Mouse (Mus musculus) hindbrain, embryonic 12.5 days (tissue): Measurements from ENCODE around the gene Pdzd2. TPM values are rescaled to one million over a fixed set of nuclear protein-coding genes. Genes with fewer than 3 reads are reported as not detected.

Experiments
- ATAC-seq: fragments of 200-750 bp; cut with Nextera tagmentation; 2 replicates; pipeline ENCODE4 v1.8.0; 2017; ENCODE audit warnings: moderate TSS enrichment; ENCODE audit not compliant: low FRiP score
- H3K27ac ChIP-seq: fragments of 300-500 bp; sonication (generic); 2 replicates; pipeline ENCODE4 v1.5.1; 2016; ENCODE audit warnings: mild to moderate bottlenecking
- H3K27me3 ChIP-seq: fragments of 300-500 bp; sonication (generic); 2 replicates; pipeline ENCODE4 v1.6.1; 2016; ENCODE audit warnings: mild to moderate bottlenecking
- H3K36me3 ChIP-seq: fragments of 300-500 bp; sonication (generic); 2 replicates; pipeline ENCODE4 v1.6.1; 2016; ENCODE audit warnings: mild to moderate bottlenecking
- H3K4me1 ChIP-seq: fragments of 300-500 bp; sonication (generic); 2 replicates; pipeline ENCODE4 v1.6.1; 2016
- H3K4me2 ChIP-seq: fragments of 300-500 bp; sonication (generic); replicated peaks from 2 replicates; pipeline ENCODE4 v1.6.1; 2016; ENCODE audit warnings: mild to moderate bottlenecking
- H3K4me3 ChIP-seq: fragments of 300-500 bp; sonication (generic); 2 replicates; pipeline ENCODE4 v1.5.1; 2016; ENCODE audit warnings: mild to moderate bottlenecking
- H3K9ac ChIP-seq: fragments of 300-500 bp; sonication (generic); 2 replicates; pipeline ENCODE4 v1.6.1; 2016; ENCODE audit warnings: mild to moderate bottlenecking, moderate library complexity
- H3K9me3 ChIP-seq: fragments of 300-500 bp; sonication (generic); replicated peaks from 2 replicates; pipeline ENCODE4 v1.6.1; 2016; ENCODE audit warnings: mild to moderate bottlenecking
- WGBS: fragments of 180-500 bp; shearing (Covaris S2); methylation state at CpG from one replicate; pipeline ENCODE4 v1.1.7; 2016; 5-methylcytosine and 5-hydroxymethylcytosine counted together
- polyA plus RNA-seq: library from polyadenylated mRNA; unstranded; fragments of >200 nt; fragmentation: Nextera tagmentation; extraction: Ambion mirVana; gene quantifications from 2 replicates; pipeline ENCODE4 v1.2.1, GENCODE M21; 2016

Gene Pdzd2
- polyA plus RNA-seq, 1 experiment from 2014 or later, result 8.7 TPM

- Histone ChIP-seq H3K36me3 (no peaks in the 10 kb centered on the region), H3K4me2 (no peak overlapping the region), H3K9ac (no peak overlapping the region), H3K27me3 (no peaks in the 10 kb centered on the region), H3K9me3 (no peaks in the 10 kb centered on the region), H3K4me3 (no peak overlapping the region), H3K27ac (no peak overlapping the region), H3K4me1 (0 out of 2 replicates have a peak, but pooled peaks cover 4% of the 10 kb centered on the region)
- no peak for ATAC-seq
- 78% methylated on average over 7 of the region's 7 CpGs for WGBS
Observed at GRCm38 (mm10) chr15:12473596-12473995, 266.1 kb downstream of the Pdzd2 start.

DNA sequence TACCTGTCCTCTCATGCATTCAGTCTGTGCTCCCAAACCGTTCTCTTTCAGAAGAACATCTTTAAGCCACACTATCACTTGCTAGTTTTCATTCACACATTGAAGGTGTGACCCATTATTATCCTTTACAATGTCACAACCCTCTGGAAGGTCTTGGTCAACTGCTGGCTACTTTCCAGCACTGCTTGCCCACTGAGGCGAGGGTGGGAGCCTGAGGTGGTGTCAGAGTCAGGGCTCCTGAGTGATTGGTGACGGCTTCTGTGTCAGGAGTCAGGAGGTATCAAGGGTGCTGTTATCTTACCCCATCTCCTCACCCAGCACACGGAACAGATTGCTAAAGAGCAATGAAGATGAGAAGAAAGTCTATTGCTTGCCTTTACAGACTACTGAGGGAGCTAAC, 267.1 kb downstream of the Pdzd2 start:
- 89% methylated on average over 4 of the region's 4 CpGs for WGBS
- Histone ChIP-seq H3K27ac (no peak overlapping the region), H3K4me1 (0 out of 2 replicates have a peak, but pooled peaks cover 4% of the 10 kb centered on the region), H3K4me3 (no peak overlapping the region), H3K27me3 (no peaks in the 10 kb centered on the region), H3K36me3 (no peaks in the 10 kb centered on the region), H3K9me3 (no peaks in the 10 kb centered on the region), H3K9ac (no peak overlapping the region), H3K4me2 (no peak overlapping the region)
- no peak for ATAC-seq

DNA sequence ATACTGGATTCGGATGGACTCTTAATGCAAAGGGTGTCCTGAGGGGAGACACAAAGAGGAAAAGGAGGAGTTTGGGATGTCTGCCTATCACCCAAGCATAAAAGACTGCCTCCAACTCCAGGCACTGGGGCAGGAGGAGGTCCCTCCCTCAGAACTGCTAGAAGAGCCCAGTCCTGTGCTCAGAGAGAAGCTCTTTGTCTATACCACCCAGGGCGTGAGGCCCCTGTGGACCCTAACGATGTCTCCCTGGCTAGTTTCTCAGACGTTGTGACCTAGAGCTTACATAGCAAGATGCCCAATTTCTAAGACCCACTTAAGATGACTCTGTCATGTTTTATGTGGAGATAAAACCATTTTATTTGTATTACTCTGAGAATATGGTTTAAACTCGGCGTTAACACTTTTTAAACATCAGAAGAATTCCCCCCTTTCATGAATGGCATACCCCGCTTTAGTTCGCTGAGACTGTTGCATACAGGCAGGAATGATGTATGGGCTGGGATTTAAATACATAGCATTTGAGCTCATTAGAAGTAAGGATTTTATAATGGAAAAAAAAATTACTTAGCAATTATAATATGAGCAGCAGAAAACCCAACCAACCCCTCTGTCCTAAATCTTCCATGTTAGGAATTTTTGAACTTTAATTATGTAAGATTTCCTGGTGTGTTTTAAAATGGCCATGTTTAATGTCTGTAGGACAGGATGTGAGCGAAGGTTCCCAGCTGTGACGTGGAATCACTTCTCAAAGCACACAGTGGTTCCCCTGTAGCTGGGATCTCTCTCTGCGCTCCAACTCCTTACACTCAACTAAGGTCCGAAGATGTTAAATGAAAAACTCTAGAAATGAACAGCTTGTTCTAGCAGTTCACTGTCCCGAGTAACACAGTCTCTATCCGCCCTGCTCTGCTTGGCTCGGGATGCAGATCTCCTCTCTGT, 268.6 kb downstream of the Pdzd2 start:
- no peaks in the 10 kb centered on the region for H3K27me3 ChIP-seq
- 0 out of 2 replicates have a peak, but pooled peaks cover 4% of the 10 kb centered on the region for H3K4me1 ChIP-seq
- H3K4me2 ChIP-seq, result no peak overlapping the region
- no peaks in the 10 kb centered on the region for H3K9me3 ChIP-seq
- H3K9ac ChIP-seq, result no peak overlapping the region
- H3K36me3 ChIP-seq, result no peaks in the 10 kb centered on the region
- ATAC-seq, result 0 out of 2 replicates have a peak, but pooled peaks have one; percentile 48
- WGBS, result 57% methylated on average over 15 of the region's 15 CpGs
- no peak overlapping the region for H3K4me3 ChIP-seq
- H3K27ac ChIP-seq, result no peak overlapping the region

DNA sequence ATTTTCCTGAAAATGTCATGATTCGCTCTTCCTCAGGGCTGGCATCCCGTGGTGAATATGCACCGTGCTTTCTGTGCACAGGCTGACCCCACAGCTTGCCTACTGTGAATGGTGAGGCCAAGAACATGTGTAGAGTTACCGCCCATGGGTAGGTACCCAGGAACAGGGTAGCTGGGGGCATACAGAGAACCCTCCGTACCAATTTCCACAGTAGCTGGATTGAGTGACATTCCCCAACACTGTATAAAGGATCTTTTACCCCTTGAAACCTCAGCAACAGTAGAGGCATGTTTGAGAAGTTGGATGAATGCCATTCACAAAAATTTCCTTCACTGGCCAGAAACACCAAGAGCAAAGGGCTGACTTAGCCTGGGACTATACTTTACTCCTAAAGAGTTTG, 271.1 kb downstream of the Pdzd2 start:
- Histone ChIP-seq H3K4me2 (no peak overlapping the region), H3K27ac (no peak overlapping the region), H3K4me3 (no peak overlapping the region), H3K9me3 (no peaks in the 10 kb centered on the region), H3K9ac (no peak overlapping the region), H3K27me3 (no peaks in the 10 kb centered on the region), H3K4me1 (0 out of 2 replicates have a peak, but pooled peaks cover 4% of the 10 kb centered on the region), H3K36me3 (no peaks in the 10 kb centered on the region)
- no peak for ATAC-seq
- WGBS, result 74% methylated on average over 5 of the region's 5 CpGs

DNA sequence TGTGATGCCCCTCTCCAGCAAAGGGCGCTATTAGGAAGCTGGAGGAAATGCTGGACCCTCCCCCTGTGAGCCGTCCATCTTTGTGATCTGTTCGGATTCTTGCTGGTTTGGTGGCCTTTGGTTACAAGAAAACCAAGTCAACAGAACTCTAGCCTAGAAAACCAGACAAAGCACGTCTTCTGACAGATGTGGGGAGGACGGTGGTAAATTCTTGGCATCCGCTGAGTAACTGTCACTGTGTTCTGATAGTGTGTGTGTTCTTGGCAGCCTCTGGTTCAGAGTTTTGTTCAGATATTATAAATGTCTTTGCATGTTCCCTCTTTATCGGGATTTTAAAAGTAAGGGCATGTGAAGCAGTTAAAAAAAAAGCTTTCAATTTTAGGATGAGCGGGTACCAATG, 274.0 kb downstream of the Pdzd2 start:
- ATAC-seq, result no peak
- Histone ChIP-seq H3K9ac (no peak overlapping the region), H3K4me1 (0 out of 2 replicates have a peak, but pooled peaks cover under 1% of the 10 kb centered on the region), H3K27ac (no peak overlapping the region), H3K9me3 (no peaks in the 10 kb centered on the region), H3K4me2 (no peak overlapping the region), H3K4me3 (no peak overlapping the region), H3K27me3 (no peaks in the 10 kb centered on the region), H3K36me3 (no peaks in the 10 kb centered on the region)
- WGBS, result 88% methylated on average over 8 of the region's 8 CpGs

GRCm38 (mm10) chr15:12456808-12457207, 282.9 kb downstream of the Pdzd2 start:
- peaks cover 4% of the 10 kb centered on the region; the same call in 1 of the 2 replicates for H3K4me1 ChIP-seq
- H3K36me3 ChIP-seq, result no peaks in the 10 kb centered on the region
- no peak for ATAC-seq
- H3K9me3 ChIP-seq, result no peaks in the 10 kb centered on the region
- 63% methylated on average over 7 of the region's 7 CpGs for WGBS
- H3K27me3 ChIP-seq, result no peaks in the 10 kb centered on the region
- no peak overlapping the region for H3K9ac ChIP-seq
- no peak overlapping the region for H3K4me3 ChIP-seq
- no peak overlapping the region for H3K27ac ChIP-seq
- H3K4me2 ChIP-seq, result no peak overlapping the region

DNA sequence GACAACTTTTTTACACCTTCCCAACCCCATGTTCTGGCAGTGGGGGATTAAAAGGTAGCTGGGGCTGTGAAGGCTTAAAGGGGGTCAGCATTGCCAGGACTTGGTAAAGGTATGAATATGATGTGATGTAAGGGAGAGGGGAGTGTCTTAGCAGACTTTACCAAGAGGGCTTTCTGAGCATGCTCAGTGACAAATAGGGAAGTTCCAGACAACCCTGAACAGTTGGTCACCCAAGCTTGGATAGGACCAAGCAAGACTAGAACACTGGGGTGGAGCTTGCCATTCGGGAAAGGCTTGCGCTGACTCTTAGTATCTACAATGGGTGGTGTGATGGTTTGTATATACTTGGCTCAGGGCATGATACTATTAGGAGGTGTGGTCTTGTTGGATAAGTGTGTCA, 286.4 kb downstream of the Pdzd2 start:
- no peak overlapping the region for H3K4me3 ChIP-seq
- H3K4me2 ChIP-seq, result no peak overlapping the region
- H3K27ac ChIP-seq, result no peak overlapping the region
- H3K9me3 ChIP-seq, result no peaks in the 10 kb centered on the region
- H3K36me3 ChIP-seq, result no peaks in the 10 kb centered on the region
- no peak overlapping the region for H3K9ac ChIP-seq
- H3K4me1 ChIP-seq, result peaks cover 4% of the 10 kb centered on the region; the same call in 1 of the 2 replicates
- ATAC-seq, result no peak
- 96% methylated on average over 2 of the region's 2 CpGs for WGBS
- H3K27me3 ChIP-seq, result no peaks in the 10 kb centered on the region

DNA sequence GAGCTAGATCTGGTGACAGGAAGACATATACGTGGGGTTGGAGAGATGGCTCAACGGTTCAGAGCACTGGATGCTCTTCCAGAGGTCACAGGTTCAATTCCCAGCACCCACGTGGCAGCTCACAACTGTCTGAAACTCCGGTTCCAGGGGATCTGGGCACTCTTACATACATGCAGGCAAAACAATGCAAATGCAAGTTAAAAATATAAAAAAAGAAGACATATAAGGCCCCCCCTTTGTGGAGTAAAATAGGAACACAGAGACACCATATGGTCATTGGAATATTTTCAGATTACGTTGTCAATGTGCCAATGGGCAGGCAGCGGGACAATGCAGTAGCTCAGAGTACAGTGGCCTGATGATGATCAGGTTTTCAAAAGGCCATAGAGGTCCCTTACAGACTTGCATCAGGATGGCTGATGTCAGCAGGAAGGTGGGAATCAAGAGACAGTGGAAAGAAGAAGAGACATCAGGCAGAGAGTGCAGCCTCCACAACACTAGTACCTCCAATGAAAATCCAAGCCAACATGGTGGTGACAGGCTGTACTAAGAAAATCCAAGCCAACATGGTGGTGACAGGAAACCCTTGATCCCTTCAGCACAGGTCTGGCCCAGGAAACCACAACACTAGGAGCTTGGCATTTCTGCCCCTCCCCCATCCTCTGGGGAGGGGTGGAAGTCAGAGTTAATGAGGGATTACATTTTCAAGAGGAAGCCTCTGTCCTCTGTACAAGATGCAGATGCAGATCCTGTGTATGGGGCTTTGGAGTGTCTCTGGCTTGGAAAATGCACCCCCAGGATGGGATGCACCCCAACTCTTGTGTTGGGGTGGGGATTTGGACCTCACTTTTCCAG, 287.4 kb downstream of the Pdzd2 start:
- Histone ChIP-seq H3K27me3 (no peaks in the 10 kb centered on the region), H3K4me3 (no peak overlapping the region), H3K36me3 (no peaks in the 10 kb centered on the region), H3K27ac (no peak overlapping the region), H3K9ac (no peak overlapping the region), H3K4me1 (peaks cover 4% of the 10 kb centered on the region; the same call in 1 of the 2 replicates), H3K9me3 (no peaks in the 10 kb centered on the region), H3K4me2 (no peak overlapping the region)
- no peak for ATAC-seq
- 83% methylated on average over 6 of the region's 6 CpGs for WGBS

DNA sequence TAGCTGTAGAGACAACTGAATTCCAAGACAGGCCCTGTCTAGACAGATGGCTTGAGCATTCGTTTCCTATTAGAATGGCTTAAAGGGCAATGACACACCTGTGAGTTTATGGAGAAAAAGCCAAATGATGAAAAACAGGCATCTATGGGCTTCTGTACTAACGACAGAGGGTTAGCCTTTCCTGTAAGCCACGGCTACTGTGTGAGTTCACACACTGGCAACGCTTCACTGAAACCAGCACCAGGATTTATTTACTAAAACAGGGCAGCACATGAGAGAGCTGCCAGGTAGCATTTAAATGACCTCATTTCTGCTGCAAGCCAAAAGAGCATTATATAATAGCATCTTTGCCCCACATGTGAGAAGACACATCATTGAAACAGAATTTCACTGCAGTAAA, 288.3 kb downstream of the Pdzd2 start:
- no peak overlapping the region for H3K4me2 ChIP-seq
- no peak overlapping the region for H3K4me3 ChIP-seq
- 78% methylated on average over 4 of the region's 4 CpGs for WGBS
- H3K36me3 ChIP-seq, result no peaks in the 10 kb centered on the region
- H3K4me1 ChIP-seq, result no peaks in the 10 kb centered on the region
- no peak overlapping the region for H3K9ac ChIP-seq
- no peak overlapping the region for H3K27ac ChIP-seq
- H3K9me3 ChIP-seq, result no peaks in the 10 kb centered on the region
- no peaks in the 10 kb centered on the region for H3K27me3 ChIP-seq
- no peak for ATAC-seq

- WGBS, result 85% methylated on average over 6 of the region's 6 CpGs
- H3K27ac ChIP-seq, result no peak overlapping the region
- no peak overlapping the region for H3K4me2 ChIP-seq
- no peaks in the 10 kb centered on the region for H3K36me3 ChIP-seq
- no peak overlapping the region for H3K9ac ChIP-seq
- no peaks in the 10 kb centered on the region for H3K27me3 ChIP-seq
- ATAC-seq, result no peak
- H3K4me3 ChIP-seq, result no peak overlapping the region
- H3K4me1 ChIP-seq, result no peaks in the 10 kb centered on the region
- H3K9me3 ChIP-seq, result no peaks in the 10 kb centered on the region
Observed at GRCm38 (mm10) chr15:12450790-12451189, 288.9 kb downstream of the Pdzd2 start.

DNA sequence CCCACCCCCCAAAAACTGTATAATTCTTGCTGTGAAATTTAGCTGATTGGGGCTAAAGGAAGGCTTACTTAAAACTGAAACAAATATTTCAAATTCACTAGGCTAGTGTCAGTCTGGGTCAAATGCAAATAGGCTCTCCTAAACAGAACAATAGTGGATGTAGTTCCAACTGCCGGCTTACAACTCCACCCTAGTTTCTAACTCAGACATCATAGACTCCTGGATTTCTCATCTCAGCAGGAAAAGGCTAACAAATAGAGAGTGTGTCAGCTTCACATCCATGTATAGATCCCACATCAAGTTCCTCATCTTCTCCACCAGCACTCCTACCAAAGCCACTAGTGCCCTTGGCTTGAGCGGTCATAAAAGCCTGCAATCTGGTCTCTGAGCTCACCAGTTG, 290.4 kb downstream of the Pdzd2 start:
- ATAC-seq, result no peak
- H3K27me3 ChIP-seq, result no peaks in the 10 kb centered on the region
- H3K27ac ChIP-seq, result no peak overlapping the region
- 70% methylated on average over 2 of the region's 2 CpGs for WGBS
- H3K9me3 ChIP-seq, result no peaks in the 10 kb centered on the region
- H3K4me2 ChIP-seq, result no peak overlapping the region
- H3K9ac ChIP-seq, result no peak overlapping the region
- H3K36me3 ChIP-seq, result no peaks in the 10 kb centered on the region
- H3K4me3 ChIP-seq, result no peak overlapping the region
- 0 out of 2 replicates have a peak, but pooled peaks cover 3% of the 10 kb centered on the region for H3K4me1 ChIP-seq

DNA sequence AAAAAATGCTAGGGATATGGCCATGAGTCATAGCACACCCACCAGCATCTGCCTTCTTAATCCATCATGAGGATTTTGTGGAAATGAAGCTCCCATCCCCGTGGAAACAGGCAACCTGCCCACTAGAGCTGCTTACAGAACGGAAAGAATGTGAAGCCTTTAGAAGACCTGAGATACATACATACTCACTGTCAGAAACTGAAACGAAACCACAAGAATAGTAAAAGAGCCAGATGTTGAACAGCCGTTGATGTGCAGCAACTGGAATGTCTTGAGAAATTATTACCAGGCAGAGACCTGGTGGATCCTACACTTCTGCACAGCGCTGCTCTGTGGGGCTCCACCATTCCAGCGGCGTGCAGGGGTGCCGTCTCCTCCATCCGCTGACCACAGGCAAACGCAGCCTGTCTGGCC, 292.7 kb downstream of the Pdzd2 start:
- H3K27me3 ChIP-seq, result no peaks in the 10 kb centered on the region
- 0 out of 2 replicates have a peak, but pooled peaks cover 3% of the 10 kb centered on the region for H3K4me1 ChIP-seq
- no peak overlapping the region for H3K4me3 ChIP-seq
- no peak overlapping the region for H3K9ac ChIP-seq
- H3K36me3 ChIP-seq, result no peaks in the 10 kb centered on the region
- no peak overlapping the region for H3K27ac ChIP-seq
- WGBS, result 68% methylated on average over 10 of the region's 10 CpGs
- H3K4me2 ChIP-seq, result no peak overlapping the region
- H3K9me3 ChIP-seq, result no peaks in the 10 kb centered on the region
- ATAC-seq, result no peak
